Mouse (Mus musculus): ENCODE data around the gene Rtn2.
A peak's percentile ranks its signal among the peaks of the same experiment; 100 is the strongest.

- TF ChIP-seq CTCF (IDR thresholded peaks at IDR 0.05; ENCODE audit: borderline replicate concordance, insufficient read depth, low read depth, low read length) (peak; percentile 36; the same call in 1 of the 2 replicates), POLR2A (IDR thresholded peaks at IDR 0.05; ENCODE audit: borderline replicate concordance, insufficient read depth, low read length) (no peak)
Observed at GRCm38 (mm10) chr7:19276253-19276652, 6.2 kb upstream of the Rtn2 start.

Data from cerebellum, adult 2 months (tissue).